Mouse (Mus musculus): ENCODE measurements around the gene Clasp2. TPM values are rescaled to one million over a fixed set of nuclear protein-coding genes. Genes with fewer than 3 reads are reported as not detected.
A peak's percentile ranks its signal among the peaks of the same experiment; 100 is the strongest.

The Clasp2 gene
- total and polyA plus RNA-seq, 3 experiments: 28.7 to 209 (median 30.8) TPM

DNA sequence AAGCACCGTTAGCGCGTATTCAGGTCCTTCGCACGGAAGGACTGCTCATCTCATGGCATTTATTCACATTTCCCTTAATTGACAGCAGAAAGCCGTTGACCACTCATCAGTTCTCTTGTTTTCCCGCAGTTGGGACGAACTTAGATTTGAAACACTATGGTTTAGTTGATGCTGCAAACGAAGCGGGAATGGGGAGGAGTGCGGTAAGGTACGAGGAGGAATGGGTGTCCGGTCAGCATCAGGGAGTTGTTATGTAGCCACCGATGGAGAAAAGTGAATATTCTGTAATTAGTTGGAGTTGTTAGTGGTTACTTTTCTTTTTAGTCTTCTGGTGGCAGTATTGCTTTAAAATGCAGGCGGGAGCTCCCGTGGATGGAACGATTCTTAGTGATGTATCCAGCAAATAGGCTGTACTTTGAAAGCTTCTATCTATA is 1.1 kb downstream of the Clasp2 start (continued):
- no peak for TF ChIP-seq GABPA (IDR thresholded peaks at IDR 0.05; ENCODE audit: low read depth, low read length)
- TF ChIP-seq POLR2AphosphoS2 (IDR thresholded peaks at IDR 0.05; ENCODE audit: low read length): no peak
- TF ChIP-seq JUND (IDR thresholded peaks at IDR 0.05; ENCODE audit: low read depth, low read length): no peak
- TF ChIP-seq ZMIZ1 (IDR thresholded peaks at IDR 0.05; ENCODE audit: low read depth, low read length): no peak
- no peak for TF ChIP-seq MYB (IDR thresholded peaks at IDR 0.05; ENCODE audit: low read depth, low read length)
- peak; percentile 7; the same call in 1 of the 2 replicates for TF ChIP-seq ZC3H11A (IDR thresholded peaks at IDR 0.05; ENCODE audit: low read depth, low read length)
- no peak for TF ChIP-seq E2F4 (IDR thresholded peaks at IDR 0.05; ENCODE audit: borderline replicate concordance, low read depth, low read length)
- no peak for TF ChIP-seq GATA1 (IDR thresholded peaks at IDR 0.05; ENCODE audit: low read depth, low read length)
- TF ChIP-seq ETS1 (IDR thresholded peaks at IDR 0.05; ENCODE audit: low read depth, low read length): no peak
- TF ChIP-seq CHD1 (IDR thresholded peaks at IDR 0.05; ENCODE audit: low read depth, low read length): no peak
- no peak for TF ChIP-seq TBP (IDR thresholded peaks at IDR 0.05; ENCODE audit: low read depth, low read length)
- no peak for TF ChIP-seq ZKSCAN1 (IDR thresholded peaks at IDR 0.05; ENCODE audit: low read depth, low read length)
- no peak for TF ChIP-seq CHD2 (IDR thresholded peaks at IDR 0.05; ENCODE audit: low read length)
- 0 out of 2 replicates have a peak, but pooled peaks have one; percentile 21 for TF ChIP-seq SMC3 (IDR thresholded peaks at IDR 0.05; ENCODE audit: low read depth, low read length)
- no peak for TF ChIP-seq MAFK (IDR thresholded peaks at IDR 0.05; ENCODE audit: borderline replicate concordance, low read depth, low read length)
- no peak for TF ChIP-seq POLR2AphosphoS5 (IDR thresholded peaks at IDR 0.05; ENCODE audit: borderline replicate concordance, low read depth, low read length)
- TF ChIP-seq USF1 (IDR thresholded peaks at IDR 0.05; ENCODE audit: low read depth, low read length): no peak
- TF ChIP-seq SIN3A (IDR thresholded peaks at IDR 0.05; ENCODE audit: low read length): peak; percentile 4; the same call in 1 of the 2 replicates

DNA sequence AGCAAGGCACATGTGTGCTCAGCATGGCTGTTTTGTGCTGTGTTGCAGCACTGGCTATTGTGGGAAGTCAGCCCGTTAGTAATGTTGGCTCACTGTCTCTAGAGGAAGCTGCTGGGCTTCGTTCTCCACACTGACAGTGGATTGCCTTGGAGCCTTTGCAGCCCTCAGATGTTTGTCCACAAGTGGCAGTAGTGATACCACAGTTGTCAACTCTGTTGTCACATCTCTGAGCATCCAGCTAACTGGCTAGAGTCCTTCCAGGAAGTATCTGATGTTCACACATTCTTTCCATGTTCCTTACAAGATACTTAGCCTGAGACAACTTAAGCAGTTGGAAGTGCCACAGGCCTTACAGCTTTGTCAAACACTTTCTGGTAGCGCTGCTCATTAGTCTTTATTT is 2.0 kb downstream of the Clasp2 start:
- Histone ChIP-seq H3K4me3 (ENCODE audit: control insufficient read depth in 1 of 2, insufficient read depth in 1 of 2, low read depth in 2 of 2, low read length in 2 of 2) (no peak overlapping the region), H3K27me3 (ENCODE audit: control insufficient read depth in 1 of 2, insufficient read depth in 2 of 2, low read length in 2 of 2) (no peaks in the 10 kb centered on the region), H3K9me3 (replicated peaks; ENCODE audit: insufficient read depth, low read length) (no peaks in the 10 kb centered on the region), H3K79me2 (ENCODE audit: control insufficient read depth, insufficient read depth, low read length, poor library complexity) (peaks cover 57% of the 10 kb centered on the region), H3K27ac (ENCODE audit: control insufficient read depth, low read depth, low read length) (no peak overlapping the region), H3K4me1 (ENCODE audit: control insufficient read depth in 1 of 2, insufficient read depth in 2 of 2, low read length in 2 of 2) (peaks cover 8 to 12% of the 10 kb centered on the region in 2 experiments; a peak in 3 of 4 replicates), H3K9ac (ENCODE audit: control insufficient read depth, low read depth, low read length, poor library complexity, severe bottlenecking) (no peak overlapping the region), H3K36me3 (ENCODE audit: control insufficient read depth in 1 of 2, insufficient read depth in 2 of 2, low read length in 2 of 2) (peaks cover 3 to 22% of the 10 kb centered on the region in 2 experiments; a peak in 3 of 4 replicates)
- peak in 1 of 3 experiments; percentile 3; a peak in 1 of 6 replicates for TF ChIP-seq CTCF (IDR thresholded peaks at IDR 0.05 in 2 of 3, conservative IDR thresholded peaks at IDR 0.05 in 1 of 3; ENCODE audit: control insufficient read depth in 1 of 3, insufficient read depth in 1 of 3, low read depth in 2 of 3, low read length in 3 of 3, poor library complexity in 1 of 3, severe bottlenecking in 1 of 3)
- no peak for TF ChIP-seq MYB (IDR thresholded peaks at IDR 0.05; ENCODE audit: low read depth, low read length)
- TF ChIP-seq POLR2AphosphoS5 (IDR thresholded peaks at IDR 0.05; ENCODE audit: borderline replicate concordance, low read depth, low read length): no peak
- no peak for TF ChIP-seq MAX (IDR thresholded peaks at IDR 0.05; ENCODE audit: low read length)
- peak; percentile 43 for DNase-seq (ENCODE audit: low read depth, low spot score)

All from MEL (cell line).